Mouse (Mus musculus) neural tube, embryonic 11.5 days (tissue): Measurements from ENCODE around the gene Alad. TPM values are rescaled to one million over a fixed set of nuclear protein-coding genes. Genes with fewer than 3 reads are reported as not detected.

Experiments
- ATAC-seq: fragments of 200-750 bp; cut with Nextera tagmentation; 2 replicates; pipeline ENCODE4 v1.8.0; 2017; ENCODE audit warnings: moderate number of reproducible peaks, mild to moderate bottlenecking, moderate TSS enrichment, moderate library complexity; ENCODE audit not compliant: insufficient read depth, low FRiP score, low TSS enrichment
- DNase-seq: peaks from one replicate; pipeline ENCODE4 v3.0.0-alpha.2; 2015; ENCODE audit warnings: low spot score
- H3K27ac ChIP-seq: fragments of 300-500 bp; sonication (generic); 2 replicates; pipeline ENCODE4 v1.5.1; 2014; ENCODE audit warnings: low read depth, mild to moderate bottlenecking, low read length
- H3K27me3 ChIP-seq: fragments of 300-500 bp; sonication (generic); 2 replicates; pipeline ENCODE4 v1.6.1; 2014; ENCODE audit warnings: mild to moderate bottlenecking, low read length, mixed read lengths; ENCODE audit not compliant: control insufficient read depth, insufficient read depth
- H3K36me3 ChIP-seq: fragments of 300-500 bp; sonication (generic); 2 replicates; pipeline ENCODE4 v1.6.1; 2014; ENCODE audit warnings: mild to moderate bottlenecking, low read length, moderate library complexity, mixed read lengths; ENCODE audit not compliant: control insufficient read depth, insufficient read depth
- H3K4me1 ChIP-seq: fragments of 300-500 bp; sonication (generic); 2 replicates; pipeline ENCODE4 v1.6.1; 2014; ENCODE audit warnings: low read length, mixed read lengths; ENCODE audit not compliant: control insufficient read depth, insufficient read depth
- H3K4me2 ChIP-seq: fragments of 300-500 bp; sonication (generic); 2 replicates; pipeline ENCODE4 v1.6.1; 2014; ENCODE audit warnings: low read depth, mild to moderate bottlenecking, moderate library complexity
- H3K4me3 ChIP-seq: fragments of 300-500 bp; sonication (generic); 2 replicates; pipeline ENCODE4 v1.5.1; 2014; ENCODE audit warnings: low read depth, low read length
- H3K9ac ChIP-seq: fragments of 300-500 bp; sonication (generic); 2 replicates; pipeline ENCODE4 v1.6.1; 2014; ENCODE audit warnings: mild to moderate bottlenecking, low read length
- H3K9me3 ChIP-seq: fragments of 300-500 bp; sonication (generic); 2 replicates; pipeline ENCODE4 v1.6.1; 2016; ENCODE audit warnings: low read length; ENCODE audit not compliant: control insufficient read depth
- WGBS: fragments of 180-500 bp; shearing (Covaris S2); extraction: QIAGEN DNeasy Blood & Tissue Kit; methylation state at CpG from one replicate; pipeline ENCODE4 v1.1.7; 2014; 5-methylcytosine and 5-hydroxymethylcytosine counted together
- polyA plus RNA-seq: library from polyadenylated mRNA; unstranded; fragments of >200 nt; fragmentation: Nextera tagmentation; extraction: Ambion mirVana; gene quantifications from 2 replicates; pipeline ENCODE4 v1.2.1, GENCODE M21; 2014

Alad gene
- polyA plus RNA-seq, 1 experiment from 2014 or later = 89.7 TPM

DNA sequence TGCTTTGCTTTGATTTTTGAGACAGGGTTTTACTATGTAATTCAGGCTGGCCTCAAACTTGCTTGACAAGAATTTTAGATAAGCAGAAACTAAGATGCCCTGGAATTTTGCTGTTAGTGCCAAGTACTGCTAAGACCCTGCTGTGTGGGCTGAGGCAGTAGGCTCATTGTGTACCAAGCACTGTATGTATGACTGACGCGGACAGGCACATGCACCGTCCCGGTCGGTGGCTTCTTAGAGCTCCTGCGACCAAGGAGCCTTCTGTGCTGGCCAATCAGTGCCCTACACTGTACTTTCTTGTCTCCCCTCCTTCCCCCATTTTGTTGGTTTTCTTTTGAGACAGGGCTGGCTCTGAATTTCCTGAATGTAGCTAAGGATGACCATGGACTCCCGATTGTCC lies 4.7 kb downstream of the Alad start:
- Histone ChIP-seq H3K36me3 (peaks cover 9% of the 10 kb centered on the region), H3K27ac (no peak overlapping the region), H3K4me3 (no peak overlapping the region), H3K4me1 (peaks cover 12% of the 10 kb centered on the region), H3K4me2 (no peak overlapping the region), H3K9me3 (no peaks in the 10 kb centered on the region), H3K9ac (no peak overlapping the region), H3K27me3 (no peaks in the 10 kb centered on the region)
- DNase-seq = no peak
- 87% methylated on average over 7 of the region's 7 CpGs for WGBS
- no peak for ATAC-seq

DNA sequence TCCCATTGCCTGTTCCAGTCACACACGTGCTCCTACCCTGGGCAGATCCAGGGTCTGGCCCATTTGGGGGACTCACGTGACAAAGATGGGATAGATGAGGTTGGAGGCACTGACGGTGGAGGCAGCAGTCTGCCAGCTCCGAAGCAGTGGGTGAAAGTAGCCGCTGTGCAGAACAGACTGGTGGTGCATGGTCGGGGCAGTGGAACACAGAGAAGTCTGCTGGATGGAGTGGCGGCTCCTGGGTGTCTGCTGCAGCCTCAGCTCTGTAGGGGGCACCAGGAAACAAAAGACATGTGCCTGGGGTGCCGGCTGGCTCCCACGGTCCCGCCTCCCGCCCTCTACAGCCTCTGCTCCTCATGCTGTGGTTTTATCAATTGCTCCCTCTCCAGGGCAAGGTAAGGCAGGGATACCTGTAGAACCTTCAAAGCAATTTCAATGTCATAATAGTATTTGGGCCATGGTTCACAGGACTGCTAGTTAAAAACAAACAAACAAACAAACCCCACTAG lies 5.7 kb downstream of the Alad start:
- no peak overlapping the region for H3K9ac ChIP-seq
- no peak overlapping the region for H3K27ac ChIP-seq
- H3K36me3 ChIP-seq = peaks cover 12% of the 10 kb centered on the region
- ATAC-seq (no peak), DNase-seq (no peak)
- H3K4me2 ChIP-seq = no peak overlapping the region
- H3K27me3 ChIP-seq = no peaks in the 10 kb centered on the region
- no peak overlapping the region for H3K4me3 ChIP-seq
- WGBS = 60% methylated on average over 11 of the region's 11 CpGs
- H3K9me3 ChIP-seq = no peaks in the 10 kb centered on the region
- H3K4me1 ChIP-seq = peaks cover 9% of the 10 kb centered on the region

GRCm38 (mm10) chr4:62509946-62510345 lies 9.8 kb downstream of the Alad start:
- Histone ChIP-seq H3K27me3 (no peaks in the 10 kb centered on the region), H3K27ac (no peak overlapping the region), H3K4me1 (no peaks in the 10 kb centered on the region), H3K36me3 (peaks cover 16% of the 10 kb centered on the region), H3K4me2 (no peak overlapping the region), H3K4me3 (no peak overlapping the region), H3K9ac (no peak overlapping the region), H3K9me3 (no peaks in the 10 kb centered on the region)
- WGBS = 91% methylated on average over 11 of the region's 11 CpGs
- DNase-seq (no peak), ATAC-seq (no peak)

DNA sequence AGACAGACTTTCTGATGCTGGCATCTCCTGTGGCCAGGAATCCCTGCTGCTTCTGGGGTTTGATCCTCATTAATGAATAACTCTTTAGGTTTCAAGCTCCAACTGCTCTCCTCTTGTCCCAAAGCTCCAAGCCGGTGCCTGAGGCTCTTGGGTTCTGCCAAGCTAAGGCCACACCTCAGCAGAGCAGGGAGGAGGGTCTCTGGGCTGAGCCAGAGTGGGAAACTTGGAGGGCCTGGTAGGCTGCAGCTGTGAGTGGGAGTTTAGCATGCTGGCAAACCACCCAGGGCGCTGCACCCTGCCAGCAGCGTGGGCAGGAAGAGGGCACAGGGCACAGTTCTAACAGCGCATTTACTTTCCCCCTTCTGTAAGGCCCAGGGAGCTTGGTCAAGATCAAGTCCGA lies 10.9 kb downstream of the Alad start:
- Histone ChIP-seq H3K4me2 (no peak overlapping the region), H3K27ac (no peak overlapping the region), H3K36me3 (peaks cover 16% of the 10 kb centered on the region), H3K9me3 (no peaks in the 10 kb centered on the region), H3K4me1 (no peaks in the 10 kb centered on the region), H3K27me3 (no peaks in the 10 kb centered on the region), H3K4me3 (no peak overlapping the region), H3K9ac (no peak overlapping the region)
- no peak for DNase-seq
- no peak for ATAC-seq
- 91% methylated on average over 5 of the region's 5 CpGs for WGBS

DNA sequence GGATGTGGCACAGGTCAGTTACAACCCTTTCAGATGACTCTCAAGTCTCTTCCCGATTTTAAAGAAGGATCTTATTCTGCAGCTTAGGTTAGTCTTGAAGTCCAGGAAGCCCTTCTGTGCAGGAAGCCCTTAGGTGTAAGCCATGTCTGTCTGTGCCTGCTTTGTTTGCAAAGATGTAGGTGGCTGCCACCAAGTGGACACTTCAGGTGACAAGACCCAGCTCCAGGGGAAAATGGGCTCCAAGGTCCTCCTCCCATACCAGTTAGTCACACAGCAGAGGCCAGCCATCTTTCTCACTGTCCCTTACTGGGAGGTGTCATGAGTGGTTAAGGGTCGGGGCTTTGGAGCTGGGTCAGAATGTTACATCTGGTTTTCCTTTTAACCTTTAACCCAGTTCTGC lies 12.9 kb downstream of the Alad start:
- Histone ChIP-seq H3K9me3 (no peaks in the 10 kb centered on the region), H3K27me3 (no peaks in the 10 kb centered on the region), H3K36me3 (peaks cover 13% of the 10 kb centered on the region), H3K4me2 (no peak overlapping the region), H3K9ac (no peak overlapping the region), H3K4me1 (no peaks in the 10 kb centered on the region), H3K27ac (no peak overlapping the region), H3K4me3 (no peak overlapping the region)
- 68% methylated on average over 2 of the region's 2 CpGs for WGBS
- no peak for DNase-seq
- no peak for ATAC-seq

DNA sequence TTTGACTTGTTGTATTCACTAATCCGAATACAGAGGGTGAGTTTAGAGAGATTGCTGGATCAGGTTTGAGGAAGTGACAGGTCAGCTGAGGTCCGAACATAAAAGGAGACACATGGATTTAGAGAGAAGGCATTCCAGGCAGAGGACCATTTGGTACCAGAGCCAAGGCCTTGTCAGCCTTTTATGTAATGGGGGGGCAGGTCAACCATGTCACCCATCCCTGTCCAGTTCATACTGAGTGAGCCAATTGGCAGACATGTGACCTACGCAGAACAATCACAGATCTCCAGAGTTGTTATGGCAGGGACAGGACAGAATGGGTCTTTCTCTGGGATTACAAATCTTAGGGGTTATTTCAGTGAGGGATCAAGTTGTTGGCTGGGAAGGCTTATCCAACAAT lies 13.7 kb downstream of the Alad start:
- peaks cover 7% of the 10 kb centered on the region; the same call in 1 of the 2 replicates for H3K36me3 ChIP-seq
- no peak overlapping the region for H3K4me2 ChIP-seq
- no peak overlapping the region for H3K9ac ChIP-seq
- ATAC-seq (no peak), DNase-seq (no peak)
- no peak overlapping the region for H3K27ac ChIP-seq
- peaks cover 3% of the 10 kb centered on the region; the same call in 1 of the 2 replicates for H3K4me1 ChIP-seq
- no peaks in the 10 kb centered on the region for H3K9me3 ChIP-seq
- WGBS = 75% methylated on average over 3 of the region's 3 CpGs
- no peak overlapping the region for H3K4me3 ChIP-seq
- H3K27me3 ChIP-seq = no peaks in the 10 kb centered on the region

GRCm38 (mm10) chr4:62503374-62503970 lies 16.2 kb downstream of the Alad start, which contains the start of gene Hdhd3:
Gene Hdhd3 (minus strand): TSS chr4:62503467.
- no peak for DNase-seq
- no peaks in the 10 kb centered on the region for H3K27me3 ChIP-seq
- peak within 1 kb of the TSS; percentile 68 for H3K4me3 ChIP-seq
- no peaks in the 10 kb centered on the region for H3K9me3 ChIP-seq
- peaks cover 3% of the 10 kb centered on the region; the same call in 1 of the 2 replicates for H3K4me1 ChIP-seq
- peak within 1 kb of the TSS; percentile 59 for H3K4me2 ChIP-seq
- H3K9ac ChIP-seq = peak within 1 kb of the TSS; percentile 63
- no peaks in the 10 kb centered on the region; the same call in 1 of the 2 replicates for H3K36me3 ChIP-seq
- no peak within 1 kb of the TSS for H3K27ac ChIP-seq
- ATAC-seq = no peak
- 84% methylated on average over 3 of the region's 3 CpGs for WGBS

GRCm38 (mm10) chr4:62502969-62503368 lies 16.7 kb downstream of the Alad start:
- Histone ChIP-seq H3K4me3 (no peak overlapping the region), H3K27ac (no peak overlapping the region), H3K4me1 (peaks cover 3% of the 10 kb centered on the region; the same call in 1 of the 2 replicates), H3K4me2 (no peak overlapping the region), H3K9me3 (no peaks in the 10 kb centered on the region), H3K36me3 (no peaks in the 10 kb centered on the region; the same call in 1 of the 2 replicates), H3K9ac (no peak overlapping the region), H3K27me3 (no peaks in the 10 kb centered on the region)
- DNase-seq = no peak
- 82% methylated on average over 7 of the region's 7 CpGs for WGBS
- ATAC-seq = no peak
